Mouse (Mus musculus): ENCODE results near the gene Tmem132b. TPM values are rescaled to one million over a fixed set of nuclear protein-coding genes. Genes with fewer than 3 reads are reported as not detected.

Gene Tmem132b
- polyA plus RNA-seq, 1 experiment from 2014 or later: 0.14 TPM

- Histone ChIP-seq H3K4me2 (replicated peaks) (no peak overlapping the region), H3K4me1 (peaks cover 7% of the 10 kb centered on the region), H3K9ac (no peak overlapping the region), H3K27me3 (peaks cover 8% of the 10 kb centered on the region), H3K27ac (no peak overlapping the region), H3K4me3 (no peak overlapping the region), H3K36me3 (no peaks in the 10 kb centered on the region), H3K9me3 (no peaks in the 10 kb centered on the region)
- no peak for ATAC-seq (ENCODE audit: low FRiP score, low read depth)
- WGBS: 78% methylated on average over 5 of the region's 5 CpGs
Measured at GRCm38 (mm10) chr5:125585211-125585610, 53.6 kb downstream of the Tmem132b start.

GRCm38 (mm10) chr5:125588203-125588602, 56.6 kb downstream of the Tmem132b start:
- no peak overlapping the region for H3K4me3 ChIP-seq
- no peak overlapping the region for H3K9ac ChIP-seq
- WGBS: 68% methylated on average over 7 of the region's 7 CpGs
- no peak for ATAC-seq (ENCODE audit: low FRiP score, low read depth)
- no peaks in the 10 kb centered on the region for H3K36me3 ChIP-seq
- H3K4me1 ChIP-seq: peaks cover 7% of the 10 kb centered on the region
- no peak overlapping the region for H3K4me2 ChIP-seq (replicated peaks)
- H3K9me3 ChIP-seq: no peaks in the 10 kb centered on the region
- H3K27me3 ChIP-seq: peaks cover 15% of the 10 kb centered on the region
- no peak overlapping the region for H3K27ac ChIP-seq

- Histone ChIP-seq H3K4me1 (peaks cover 7% of the 10 kb centered on the region), H3K9ac (peak overlapping the region; percentile 35; the same call in 1 of the 2 replicates), H3K9me3 (no peaks in the 10 kb centered on the region), H3K4me2 (replicated peaks) (peak overlapping the region; percentile 65), H3K36me3 (no peaks in the 10 kb centered on the region), H3K27me3 (peaks cover 15% of the 10 kb centered on the region), H3K27ac (no peak overlapping the region), H3K4me3 (peak overlapping the region; percentile 37)
- 0 out of 2 replicates have a peak, but pooled peaks have one; percentile 36 for ATAC-seq (ENCODE audit: low FRiP score, low read depth)
- WGBS: 6% methylated on average over 18 of the region's 18 CpGs
Measured at GRCm38 (mm10) chr5:125588876-125589667, 57.5 kb downstream of the Tmem132b start.

DNA sequence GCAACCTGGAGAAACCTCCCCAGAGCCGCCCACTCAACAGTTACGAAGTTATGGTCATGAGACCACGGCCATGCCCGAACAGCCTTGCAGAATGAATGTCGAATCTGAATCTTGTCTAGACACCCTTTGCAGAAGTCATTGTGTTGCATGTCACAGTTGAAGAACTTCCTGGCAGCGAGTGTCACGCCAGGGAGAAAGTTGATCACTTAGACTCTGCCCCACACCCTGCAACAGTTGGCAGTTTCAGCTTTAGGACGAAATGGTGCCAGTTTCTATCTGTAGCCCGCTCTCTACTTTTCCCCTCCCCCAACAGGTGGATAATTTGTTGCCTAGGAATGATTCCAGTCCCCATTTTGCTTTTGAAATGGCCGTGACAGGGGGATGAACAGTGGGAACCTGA, 66.5 kb downstream of the Tmem132b start:
- Histone ChIP-seq H3K4me3 (no peak overlapping the region), H3K27ac (no peak overlapping the region), H3K27me3 (no peaks in the 10 kb centered on the region), H3K9me3 (no peaks in the 10 kb centered on the region), H3K36me3 (no peaks in the 10 kb centered on the region), H3K4me2 (replicated peaks) (no peak overlapping the region), H3K4me1 (no peaks in the 10 kb centered on the region), H3K9ac (no peak overlapping the region)
- 85% methylated on average over 10 of the region's 10 CpGs for WGBS
- no peak for ATAC-seq (ENCODE audit: low FRiP score, low read depth)

DNA sequence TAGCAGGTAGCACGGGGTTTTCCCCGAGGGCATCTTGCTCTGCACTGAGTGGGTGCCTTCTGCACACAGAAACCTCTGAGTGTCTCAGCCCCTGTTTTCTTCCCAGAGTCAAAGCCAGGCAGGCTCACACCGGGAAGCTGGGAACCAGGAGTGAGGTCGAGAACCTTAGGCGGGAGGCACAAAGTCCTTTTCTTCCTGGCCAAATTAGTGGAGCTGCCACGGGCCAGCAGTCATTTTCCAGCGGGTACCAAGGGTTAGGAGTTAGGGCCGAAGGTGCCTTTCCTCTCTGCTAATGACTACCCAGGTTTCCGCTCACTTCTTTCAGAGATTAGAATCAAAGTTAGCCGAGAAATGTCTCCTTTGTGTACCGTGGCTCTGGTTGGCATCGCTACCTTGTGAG, 75.6 kb downstream of the Tmem132b start:
- Histone ChIP-seq H3K4me3 (no peak overlapping the region), H3K36me3 (no peaks in the 10 kb centered on the region), H3K4me1 (no peaks in the 10 kb centered on the region), H3K4me2 (replicated peaks) (no peak overlapping the region), H3K9me3 (peaks cover 10% of the 10 kb centered on the region), H3K9ac (no peak overlapping the region), H3K27me3 (no peaks in the 10 kb centered on the region), H3K27ac (no peak overlapping the region)
- WGBS: 81% methylated on average over 12 of the region's 12 CpGs
- ATAC-seq (ENCODE audit: low FRiP score, low read depth): no peak

DNA sequence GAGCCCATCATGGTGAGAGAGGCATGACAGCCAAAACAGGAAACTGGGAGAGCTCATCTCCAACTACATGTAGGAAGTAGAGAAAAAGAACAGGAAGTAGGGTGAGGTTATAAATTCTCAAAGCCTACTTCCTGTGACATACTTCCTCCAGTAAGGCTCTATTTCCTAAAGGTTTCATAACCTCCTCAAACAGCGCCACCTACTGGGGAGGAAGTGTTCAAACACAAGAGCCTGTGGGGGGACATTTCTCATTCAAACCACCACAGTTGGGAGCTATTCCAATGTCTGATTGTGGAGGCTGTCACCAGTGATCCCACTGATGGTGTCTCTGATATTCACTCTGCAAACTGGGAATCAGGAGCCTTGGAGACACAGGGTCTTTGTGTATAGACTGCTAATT, 78.4 kb downstream of the Tmem132b start:
- 47% methylated on average over 1 of the region's 1 CpGs for WGBS
- no peak for ATAC-seq (ENCODE audit: low FRiP score, low read depth)
- H3K4me2 ChIP-seq (replicated peaks): no peak overlapping the region

GRCm38 (mm10) chr5:125612460-125612859, 80.9 kb downstream of the Tmem132b start:
- Histone ChIP-seq H3K27ac (no peak overlapping the region), H3K9ac (no peak overlapping the region), H3K4me3 (no peak overlapping the region), H3K9me3 (peaks cover 28% of the 10 kb centered on the region), H3K4me2 (replicated peaks) (no peak overlapping the region), H3K36me3 (no peaks in the 10 kb centered on the region), H3K27me3 (no peaks in the 10 kb centered on the region), H3K4me1 (no peaks in the 10 kb centered on the region)
- ATAC-seq (ENCODE audit: low FRiP score, low read depth): no peak
- 81% methylated on average over 7 of the region's 7 CpGs for WGBS

More for the DNA sequence above, 78.4 kb downstream of the Tmem132b start:
- H3K9me3 ChIP-seq: peaks cover 15% of the 10 kb centered on the region
- no peaks in the 10 kb centered on the region for H3K36me3 ChIP-seq
- no peak overlapping the region for H3K4me3 ChIP-seq
- H3K9ac ChIP-seq: no peak overlapping the region
- no peaks in the 10 kb centered on the region for H3K4me1 ChIP-seq
- H3K27me3 ChIP-seq: no peaks in the 10 kb centered on the region
- no peak overlapping the region for H3K27ac ChIP-seq

DNA sequence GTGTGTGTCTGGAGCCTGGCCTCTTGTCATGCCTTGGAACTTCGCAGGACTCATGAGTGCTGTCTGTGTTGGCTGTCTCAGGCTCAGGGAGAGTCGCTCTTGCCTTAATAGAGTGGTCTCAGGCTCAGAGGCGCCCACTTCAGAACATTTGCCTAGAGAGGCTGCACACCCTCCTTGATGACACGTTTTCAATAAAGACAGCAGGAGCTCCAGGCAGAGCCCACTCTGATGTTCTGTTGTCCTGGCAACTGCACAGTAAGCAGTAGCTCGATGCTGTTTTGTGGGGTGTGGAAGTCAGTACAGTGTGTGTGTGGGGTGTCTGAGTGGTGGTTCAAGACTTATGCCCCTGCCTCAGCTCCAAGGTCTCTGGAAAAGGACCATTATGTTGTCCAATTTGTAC, 81.6 kb downstream of the Tmem132b start:
- no peak overlapping the region for H3K27ac ChIP-seq
- ATAC-seq (ENCODE audit: low FRiP score, low read depth): no peak
- H3K27me3 ChIP-seq: no peaks in the 10 kb centered on the region
- H3K36me3 ChIP-seq: no peaks in the 10 kb centered on the region
- WGBS: 79% methylated on average over 5 of the region's 5 CpGs
- H3K9me3 ChIP-seq: peaks cover 29% of the 10 kb centered on the region
- H3K4me3 ChIP-seq: no peak overlapping the region
- H3K4me2 ChIP-seq (replicated peaks): no peak overlapping the region
- H3K9ac ChIP-seq: no peak overlapping the region
- no peaks in the 10 kb centered on the region for H3K4me1 ChIP-seq

- Histone ChIP-seq H3K4me3 (no peak overlapping the region), H3K27me3 (no peaks in the 10 kb centered on the region), H3K9ac (no peak overlapping the region), H3K9me3 (peaks cover 29% of the 10 kb centered on the region), H3K27ac (no peak overlapping the region), H3K4me1 (no peaks in the 10 kb centered on the region), H3K4me2 (replicated peaks) (no peak overlapping the region), H3K36me3 (no peaks in the 10 kb centered on the region)
- WGBS: 35% methylated on average over 2 of the region's 2 CpGs
- ATAC-seq (ENCODE audit: low FRiP score, low read depth): no peak
Measured at GRCm38 (mm10) chr5:125614348-125614747, 82.8 kb downstream of the Tmem132b start.

- ATAC-seq (ENCODE audit: low FRiP score, low read depth): no peak
- WGBS: 93% methylated on average over 1 of the region's 1 CpGs
- Histone ChIP-seq H3K4me1 (no peaks in the 10 kb centered on the region), H3K9ac (no peak overlapping the region), H3K36me3 (no peaks in the 10 kb centered on the region), H3K4me3 (no peak overlapping the region), H3K4me2 (replicated peaks) (no peak overlapping the region), H3K27ac (no peak overlapping the region), H3K9me3 (peaks cover 19% of the 10 kb centered on the region; the same call in 1 of the 2 replicates), H3K27me3 (no peaks in the 10 kb centered on the region)
Measured at GRCm38 (mm10) chr5:125617050-125617449, 85.5 kb downstream of the Tmem132b start.

DNA sequence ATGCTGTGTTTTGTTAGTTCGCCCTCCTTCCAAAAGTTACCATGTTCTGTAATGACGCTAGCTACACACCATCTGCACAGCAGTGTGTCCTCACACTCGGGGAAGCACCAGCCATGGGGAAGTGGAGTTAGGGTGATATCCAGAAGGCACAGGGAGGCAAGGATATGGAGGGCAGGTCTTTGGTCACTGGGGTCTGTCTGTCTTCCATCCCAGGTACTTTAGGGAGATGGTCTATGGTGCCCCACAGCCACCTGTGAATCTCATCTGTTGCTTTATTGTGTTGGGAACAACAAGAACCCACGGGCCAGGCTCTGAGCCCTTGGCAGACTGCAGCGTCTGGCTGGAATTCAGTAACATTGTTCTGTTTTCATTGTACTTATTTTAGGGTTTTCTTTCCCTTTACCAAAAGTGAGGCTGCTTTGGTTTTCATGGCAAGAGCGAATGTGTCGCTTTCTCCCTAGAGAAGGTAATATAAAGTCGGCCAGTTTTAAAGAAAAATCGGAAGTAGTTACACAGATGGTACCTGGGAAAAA, 96.3 kb downstream of the Tmem132b start:
- no peaks in the 10 kb centered on the region for H3K36me3 ChIP-seq
- H3K9ac ChIP-seq: no peak overlapping the region
- H3K27me3 ChIP-seq: no peaks in the 10 kb centered on the region
- 81% methylated on average over 9 of the region's 9 CpGs for WGBS
- no peaks in the 10 kb centered on the region for H3K4me1 ChIP-seq
- ATAC-seq (ENCODE audit: low FRiP score, low read depth): no peak
- H3K9me3 ChIP-seq: no peaks in the 10 kb centered on the region
- no peak overlapping the region for H3K4me3 ChIP-seq
- H3K27ac ChIP-seq: no peak overlapping the region
- H3K4me2 ChIP-seq (replicated peaks): no peak overlapping the region

- 77% methylated on average over 6 of the region's 6 CpGs for WGBS
- Histone ChIP-seq H3K4me2 (replicated peaks) (no peak overlapping the region), H3K27ac (no peak overlapping the region), H3K4me1 (no peaks in the 10 kb centered on the region), H3K36me3 (no peaks in the 10 kb centered on the region), H3K9me3 (no peaks in the 10 kb centered on the region), H3K9ac (no peak overlapping the region), H3K27me3 (no peaks in the 10 kb centered on the region), H3K4me3 (no peak overlapping the region)
- ATAC-seq (ENCODE audit: low FRiP score, low read depth): no peak
Measured at GRCm38 (mm10) chr5:125634666-125635065, 103.1 kb downstream of the Tmem132b start.
